Mouse (Mus musculus): ENCODE measurements at regions not wholly inside any gene's neighbourhood (a gene's known extent, or its start where the extent isn't known, plus 50 kb on each side); places are given as distances from the start of the nearest gene placed in this dataset.
"Not testable (repeated sequence)": the region's sequence is repeated elsewhere in the genome, so short reads cannot be mapped to it uniquely, and the experiment has no call there.

- ATAC-seq (replicated peaks; ENCODE audit: low FRiP score, low TSS enrichment, poor library complexity, severe bottlenecking) = no peak
These were observed 212.1 kb downstream of the Adgrg6 start for GRCm38 (mm10) chr10:14333344-14333743.

GRCm38 (mm10) chr10:14332688-14333117, 212.8 kb downstream of the Adgrg6 start:
- no peak for ATAC-seq (replicated peaks; ENCODE audit: low FRiP score, low TSS enrichment, poor library complexity, severe bottlenecking)

GRCm38 (mm10) chr10:14328846-14329245, 216.6 kb downstream of the Adgrg6 start:
- ATAC-seq (replicated peaks; ENCODE audit: low FRiP score, low TSS enrichment, poor library complexity, severe bottlenecking) = no peak

GRCm38 (mm10) chr10:14326229-14326628, 219.2 kb downstream of the Adgrg6 start:
- no peak for ATAC-seq (replicated peaks; ENCODE audit: low FRiP score, low TSS enrichment, poor library complexity, severe bottlenecking)

- ATAC-seq (replicated peaks; ENCODE audit: low FRiP score, low TSS enrichment, poor library complexity, severe bottlenecking) = peak; percentile 79
These were observed 224.0 kb downstream of the Adgrg6 start for GRCm38 (mm10) chr10:14321503-14321902.

GRCm38 (mm10) chr10:14315232-14315631, 230.2 kb downstream of the Adgrg6 start:
- no peak for ATAC-seq (replicated peaks; ENCODE audit: low FRiP score, low TSS enrichment, poor library complexity, severe bottlenecking)

GRCm38 (mm10) chr10:14314607-14315006, 230.9 kb downstream of the Adgrg6 start:
- no peak for ATAC-seq (replicated peaks; ENCODE audit: low FRiP score, low TSS enrichment, poor library complexity, severe bottlenecking)

GRCm38 (mm10) chr10:14314004-14314581, 231.4 kb downstream of the Adgrg6 start:
- no peak for ATAC-seq (replicated peaks; ENCODE audit: low FRiP score, low TSS enrichment, poor library complexity, severe bottlenecking)

- no peak for ATAC-seq (replicated peaks; ENCODE audit: low FRiP score, low TSS enrichment, poor library complexity, severe bottlenecking)
These were observed 232.5 kb downstream of the Adgrg6 start for GRCm38 (mm10) chr10:14312959-14313358.

GRCm38 (mm10) chr10:14311962-14312361, 233.5 kb downstream of the Adgrg6 start:
- ATAC-seq (replicated peaks; ENCODE audit: low FRiP score, low TSS enrichment, poor library complexity, severe bottlenecking) = no peak

- no peak for ATAC-seq (replicated peaks; ENCODE audit: low FRiP score, low TSS enrichment, poor library complexity, severe bottlenecking)
These were observed 238.6 kb downstream of the Adgrg6 start for GRCm38 (mm10) chr10:14306811-14307210.

GRCm38 (mm10) chr10:14303476-14303875, 242.0 kb downstream of the Adgrg6 start:
- no peak for ATAC-seq (replicated peaks; ENCODE audit: low FRiP score, low TSS enrichment, poor library complexity, severe bottlenecking)

GRCm38 (mm10) chr10:14296147-14296546, 249.3 kb downstream of the Adgrg6 start:
- ATAC-seq (replicated peaks; ENCODE audit: low FRiP score, low TSS enrichment, poor library complexity, severe bottlenecking) = no peak

GRCm38 (mm10) chr10:14292701-14293100, 252.8 kb downstream of the Adgrg6 start:
- not testable (repeated sequence) for ATAC-seq (replicated peaks; ENCODE audit: low FRiP score, low TSS enrichment, poor library complexity, severe bottlenecking)

GRCm38 (mm10) chr10:14287551-14287950, 257.9 kb downstream of the Adgrg6 start:
- no peak for ATAC-seq (replicated peaks; ENCODE audit: low FRiP score, low TSS enrichment, poor library complexity, severe bottlenecking)

- no peak for ATAC-seq (replicated peaks; ENCODE audit: low FRiP score, low TSS enrichment, poor library complexity, severe bottlenecking)
These were observed 268.8 kb downstream of the Adgrg6 start for GRCm38 (mm10) chr10:14276631-14277030.

- ATAC-seq (replicated peaks; ENCODE audit: low FRiP score, low TSS enrichment, poor library complexity, severe bottlenecking) = no peak
These were observed 270.0 kb downstream of the Adgrg6 start for GRCm38 (mm10) chr10:14275477-14275876.

GRCm38 (mm10) chr10:14270008-14270407, 275.5 kb downstream of the Adgrg6 start:
- no peak for ATAC-seq (replicated peaks; ENCODE audit: low FRiP score, low TSS enrichment, poor library complexity, severe bottlenecking)

GRCm38 (mm10) chr10:14267641-14268040, 277.8 kb downstream of the Adgrg6 start:
- ATAC-seq (replicated peaks; ENCODE audit: low FRiP score, low TSS enrichment, poor library complexity, severe bottlenecking) = no peak

GRCm38 (mm10) chr10:14239670-14240069, 273.8 kb downstream of the Hivep2 start:
- no peak for ATAC-seq (replicated peaks; ENCODE audit: low FRiP score, low TSS enrichment, poor library complexity, severe bottlenecking)

GRCm38 (mm10) chr10:14234896-14235604, 269.2 kb downstream of the Hivep2 start:
- ATAC-seq (replicated peaks; ENCODE audit: low FRiP score, low TSS enrichment, poor library complexity, severe bottlenecking) = no peak

All from megakaryocyte-erythroid progenitor cell, adult 5-6 weeks (primary cell).